Mouse (Mus musculus) frontal cortex, postnatal 25 days (tissue): ENCODE results near the gene Accs.

ENCODE experiments used
- DNase-seq, 2 experiments: peaks; one replicate each; pipeline ENCODE4 v3.0.0; 2022; ENCODE audit warnings: low spot score in 2 of 2

The Accs gene

DNA sequence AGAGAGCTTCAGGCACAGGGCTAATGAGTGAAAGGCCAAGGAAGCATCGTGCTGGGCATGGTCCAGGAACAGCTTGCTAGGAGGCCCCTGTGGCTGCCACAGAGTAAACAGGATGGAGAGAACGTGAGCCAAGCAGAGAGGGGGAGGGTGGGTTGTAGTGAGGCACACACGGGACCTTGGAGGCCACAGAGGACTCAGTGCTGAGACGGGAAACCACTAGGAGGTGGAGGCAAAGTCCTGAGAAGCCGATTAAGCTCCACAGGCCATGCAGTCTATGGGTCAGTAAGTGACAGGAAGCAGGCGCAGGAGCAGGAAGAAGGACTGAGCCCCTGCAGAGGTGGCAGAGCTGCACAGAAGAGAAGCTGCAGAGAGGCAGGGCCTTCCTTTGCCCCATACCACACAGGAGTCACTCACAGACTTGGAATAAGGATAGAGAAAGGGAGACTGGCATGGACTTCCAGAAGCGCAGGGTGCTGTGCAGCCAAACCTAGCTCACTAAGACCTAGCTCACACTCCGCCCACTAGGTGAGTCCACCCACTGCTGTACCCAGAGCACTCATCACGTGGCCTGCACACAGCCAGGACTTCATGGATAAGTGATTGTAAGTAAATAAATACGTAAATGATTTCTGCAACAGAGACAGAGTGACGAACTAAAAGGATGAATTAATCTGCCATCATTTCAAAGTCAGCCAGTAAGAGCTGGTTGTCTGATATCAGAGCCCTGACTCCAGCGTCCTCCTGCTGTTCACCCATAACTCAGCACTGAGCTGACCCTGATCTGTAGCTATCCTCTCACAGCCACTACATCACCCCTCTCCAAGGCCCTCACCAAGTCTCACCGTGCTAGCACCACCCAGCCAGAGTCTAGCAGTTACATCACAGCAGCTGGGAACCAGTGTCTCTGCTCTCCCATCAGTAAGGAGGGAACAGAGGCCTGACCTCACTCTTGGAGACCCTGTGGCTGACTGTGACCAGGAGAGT, 57.9 kb downstream of the Accs start:
- no peak for DNase-seq

DNA sequence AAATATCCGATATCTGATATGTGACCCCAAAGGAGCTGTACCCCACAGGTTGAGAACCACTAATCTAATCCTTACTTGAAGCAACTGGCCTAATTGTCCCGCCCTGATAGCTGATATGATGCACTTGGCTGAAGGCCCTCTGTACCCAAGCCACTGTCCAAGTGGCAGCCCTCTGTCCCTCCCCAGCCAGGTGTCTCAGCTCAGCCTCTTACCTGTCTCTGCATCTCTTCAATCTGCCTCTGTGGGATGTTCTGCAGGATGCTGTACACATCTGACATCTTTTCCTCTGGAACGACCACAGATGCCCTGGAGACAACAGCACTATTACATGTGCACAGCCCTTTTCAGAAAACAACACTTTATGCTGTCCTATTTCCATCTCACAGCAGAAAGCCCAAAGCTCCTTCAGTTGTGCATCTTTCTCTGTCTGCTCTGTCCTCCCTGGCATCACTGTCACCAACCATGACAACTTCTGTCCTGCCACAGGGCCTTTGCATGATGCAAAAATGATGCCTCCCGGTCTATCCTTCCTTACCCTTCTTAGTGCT, 58.9 kb downstream of the Accs start:
- no peak for DNase-seq

DNA sequence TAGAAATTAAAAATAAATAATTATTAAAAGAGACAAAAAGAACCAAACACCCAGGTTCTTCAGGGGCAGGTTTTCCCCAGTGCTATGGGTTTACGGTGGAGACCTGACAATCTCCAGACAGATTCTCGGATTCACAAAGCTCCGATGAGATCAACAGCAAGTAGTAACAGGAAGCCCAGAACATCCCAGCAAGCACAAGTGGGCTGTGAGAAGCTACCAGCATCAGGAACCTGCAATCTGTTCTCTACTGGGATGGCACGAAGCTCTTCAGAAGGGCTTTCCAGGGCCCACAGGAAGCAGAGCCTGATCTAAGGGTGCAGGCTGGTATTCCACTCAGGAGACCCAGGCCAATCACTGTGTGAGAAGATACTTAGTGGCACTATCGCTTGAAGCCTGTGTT, 61.2 kb downstream of the Accs start:
- DNase-seq = no peak

DNA sequence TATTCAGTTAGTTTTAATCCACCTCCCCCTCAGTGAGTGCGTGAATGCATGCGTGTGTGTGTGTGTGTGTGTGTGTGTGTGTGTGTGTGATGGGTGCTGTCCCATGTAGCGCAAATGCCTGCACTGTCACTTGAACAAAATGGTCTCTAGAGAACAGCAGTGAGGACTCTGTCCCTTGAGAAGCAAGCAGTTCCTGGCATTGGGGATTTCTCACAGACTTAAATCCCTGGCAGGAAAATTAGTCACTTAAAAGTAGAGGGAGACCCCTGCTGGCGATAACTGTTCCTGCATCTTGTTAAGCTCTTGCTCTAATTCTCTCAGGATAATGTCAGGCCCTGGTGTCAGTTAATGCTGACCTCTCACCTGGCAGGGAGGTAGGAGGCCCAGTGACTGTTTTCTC, 63.6 kb downstream of the Accs start:
- peak; percentile 79 to 80 for DNase-seq

DNA sequence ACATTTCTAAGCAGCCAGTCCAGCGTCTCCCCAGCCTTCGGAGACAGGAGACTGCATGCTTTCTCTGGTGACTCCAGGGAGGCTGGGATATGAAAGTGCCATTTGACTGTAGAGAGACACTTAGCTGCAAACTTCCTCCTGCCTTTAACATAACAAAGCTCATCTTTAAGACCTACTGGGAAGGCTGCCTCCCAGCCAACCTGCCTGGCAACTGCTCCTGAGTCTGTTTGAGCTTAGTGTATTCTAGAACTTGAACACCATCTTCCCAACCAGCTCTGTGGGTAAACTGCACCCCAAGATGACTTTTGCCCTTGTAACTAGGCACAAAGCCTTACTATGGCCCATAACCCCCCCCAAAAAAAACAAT, 64.3 kb downstream of the Accs start:
- no peak for DNase-seq

DNA sequence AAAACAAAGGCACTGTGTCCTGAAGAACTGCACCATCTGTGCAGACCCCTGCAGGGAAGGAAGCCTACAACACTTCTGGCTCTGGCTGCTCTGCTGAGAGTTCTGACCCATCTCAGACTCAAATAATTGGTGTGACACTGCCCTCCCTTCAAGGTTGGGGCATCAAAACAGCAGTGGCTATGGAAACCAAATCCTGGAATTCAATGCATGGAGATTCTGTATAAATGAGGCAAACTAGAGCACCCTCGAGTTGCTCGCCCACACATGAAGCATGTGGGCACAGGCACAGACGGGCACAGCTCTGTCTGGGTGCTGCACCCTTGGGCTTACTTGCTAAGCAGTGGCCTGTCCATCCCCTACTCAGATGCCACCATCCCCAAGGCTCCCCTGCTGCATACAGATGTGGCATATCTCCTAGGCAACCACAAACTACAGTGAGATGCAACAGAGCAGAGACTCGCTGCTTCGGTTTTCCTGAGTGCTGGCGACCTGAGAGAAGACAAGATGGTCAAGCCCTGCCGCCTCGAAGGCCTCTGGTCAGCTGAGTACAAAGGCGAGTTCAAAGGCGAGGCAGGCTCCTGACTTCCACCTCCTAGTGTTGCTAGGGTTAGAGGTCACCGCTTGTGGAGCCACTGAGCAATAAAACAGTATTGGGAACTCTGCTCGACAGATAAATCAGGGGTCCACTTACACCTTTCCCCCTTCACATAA, 64.9 kb downstream of the Accs start:
- DNase-seq = no peak

DNA sequence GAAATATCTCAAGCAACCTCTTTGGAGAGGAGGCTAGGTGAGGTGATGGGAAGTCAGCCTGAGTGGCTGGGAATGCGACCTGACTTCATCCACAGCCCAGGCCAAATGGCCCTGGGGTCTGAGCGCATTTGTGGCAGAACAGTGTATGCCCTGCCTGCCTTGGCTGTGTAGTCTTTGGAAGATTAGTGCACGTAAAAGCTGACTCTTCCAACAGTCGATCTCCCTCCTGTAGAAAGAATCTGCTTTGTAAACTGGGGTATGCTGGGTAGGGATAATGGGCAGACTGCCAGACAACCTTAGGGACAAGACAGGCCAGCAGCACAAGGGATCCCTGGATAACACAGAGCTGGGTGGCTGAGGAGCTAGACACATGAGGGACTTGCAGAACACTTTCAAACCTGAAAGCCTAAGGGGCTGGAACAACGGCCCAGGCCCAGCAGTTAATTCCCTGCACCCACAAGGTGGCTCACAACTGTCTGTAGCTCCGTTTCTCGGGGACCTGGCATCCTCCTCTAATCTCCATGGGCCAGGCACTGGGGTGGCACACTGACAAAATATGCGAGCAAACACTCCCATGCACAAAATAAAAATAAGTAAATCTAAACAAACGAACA, 65.7 kb downstream of the Accs start:
- DNase-seq = no peak
